Mouse (Mus musculus) gastrocnemius, adult 8-10 months (tissue): ENCODE measurements around the gene Pxn. TPM values are rescaled to one million over a fixed set of nuclear protein-coding genes. Genes with fewer than 3 reads are reported as not detected.
A peak's percentile ranks its signal among the peaks of the same experiment; 100 is the strongest.

ENCODE experiments used
- DNase-seq, 2 experiments: peaks; one replicate each; pipeline ENCODE4 v3.0.0; 2022; ENCODE audit warnings: low spot score in 2 of 2
- total RNA-seq, 4 experiments: library from RNA; stranded (reverse); gene quantifications; 2 replicates each; pipeline ENCODE4 v1.2.4; 2022

The Pxn gene
- 10 to 100 TPM; 76.0 to 89.9 (median 78.1) TPM for total RNA-seq

GRCm38 (mm10) chr5:115506454-115507201 lies at the start of gene Pxn:
TSS of gene Pxn (plus strand) at chr5:115506676.
- DNase-seq = peak; percentile 88 to 90

GRCm38 (mm10) chr5:115458918-115459317 lies 47.6 kb upstream of the Pxn start:
- DNase-seq = no peak

GRCm38 (mm10) chr5:115464408-115465115 lies 41.9 kb upstream of the Pxn start:
- no peak for DNase-seq

- no peak for DNase-seq
Measured at GRCm38 (mm10) chr5:115465642-115466420, 40.6 kb upstream of the Pxn start, which contains the start of gene Pla2g1b. TSS of gene Pla2g1b (plus strand) at chr5:115466262.

GRCm38 (mm10) chr5:115469791-115470190 lies 36.7 kb upstream of the Pxn start:
- no peak for DNase-seq

GRCm38 (mm10) chr5:115470766-115471531 lies 35.5 kb upstream of the Pxn start:
- no peak for DNase-seq

- DNase-seq = no peak
Measured at GRCm38 (mm10) chr5:115473191-115473590, 33.3 kb upstream of the Pxn start.

- DNase-seq = no peak
Measured at GRCm38 (mm10) chr5:115474174-115474828, 32.2 kb upstream of the Pxn start.

- DNase-seq = no peak
Measured at GRCm38 (mm10) chr5:115475337-115476106, 31.0 kb upstream of the Pxn start.

GRCm38 (mm10) chr5:115476107-115476727 lies 30.3 kb upstream of the Pxn start:
- no peak for DNase-seq

- DNase-seq = no peak
Measured at GRCm38 (mm10) chr5:115479561-115479960, 26.9 kb upstream of the Pxn start.

GRCm38 (mm10) chr5:115480101-115480500 lies 26.4 kb upstream of the Pxn start:
- DNase-seq = no peak

- DNase-seq = no peak
Measured at GRCm38 (mm10) chr5:115482390-115483265, 23.8 kb upstream of the Pxn start.

GRCm38 (mm10) chr5:115483385-115483784 lies 23.1 kb upstream of the Pxn start:
- DNase-seq = no peak

- peak; percentile 70 to 80 for DNase-seq
Measured at GRCm38 (mm10) chr5:115483947-115484920, 22.2 kb upstream of the Pxn start, which contains the start of gene Sirt4. TSS of gene Sirt4 (minus strand) at chr5:115484725.

GRCm38 (mm10) chr5:115484996-115485395 lies 21.5 kb upstream of the Pxn start:
- DNase-seq = no peak
